Mouse (Mus musculus) urinary bladder, adult 18-20 months (tissue): Measurements from ENCODE around the gene Pi16.
"Not testable (repeated sequence)": the region's sequence is repeated elsewhere in the genome, so short reads cannot be mapped to it uniquely, and the experiment has no call there.

Experiments used
- DNase-seq, 2 experiments: peaks; one replicate each; pipeline ENCODE4 v3.0.0; 2022; ENCODE audit warnings: low spot score in 2 of 2, mixed read lengths in 2 of 2

Pi16 gene

GRCm38 (mm10) chr17:29317380-29317779 lies at the start of gene Pi16:
Pi16 (plus strand) TSS chr17:29317680.
- DNase-seq = not testable (repeated sequence)

GRCm38 (mm10) chr17:29267931-29268681 lies 49.4 kb upstream of the Pi16 start:
- DNase-seq = peak; percentile 25 to 59

- peak; percentile 82 to 92 for DNase-seq
Observed at GRCm38 (mm10) chr17:29268682-29269348, 48.7 kb upstream of the Pi16 start, which contains the start of gene BC004004. BC004004 (plus strand) TSS chr17:29268788.

DNA sequence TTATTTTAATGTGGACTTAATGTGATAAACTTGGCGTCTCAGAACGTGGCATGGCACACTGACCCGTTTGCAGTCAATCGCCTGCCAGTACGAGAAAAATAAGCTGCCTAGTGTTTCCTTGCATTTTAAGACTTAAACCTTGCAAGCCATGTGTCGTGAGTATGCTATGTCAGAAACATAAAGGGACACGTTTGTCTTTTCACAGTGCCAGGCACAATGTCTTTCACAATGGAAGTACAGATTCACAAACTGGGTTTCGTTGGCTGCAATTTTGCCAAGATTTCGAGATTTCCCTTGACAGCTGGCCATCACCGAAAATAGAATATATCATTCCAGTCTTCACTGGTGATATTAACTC lies 48.2 kb upstream of the Pi16 start:
- DNase-seq = no peak

GRCm38 (mm10) chr17:29270148-29270698 lies 47.3 kb upstream of the Pi16 start:
- no peak for DNase-seq

DNA sequence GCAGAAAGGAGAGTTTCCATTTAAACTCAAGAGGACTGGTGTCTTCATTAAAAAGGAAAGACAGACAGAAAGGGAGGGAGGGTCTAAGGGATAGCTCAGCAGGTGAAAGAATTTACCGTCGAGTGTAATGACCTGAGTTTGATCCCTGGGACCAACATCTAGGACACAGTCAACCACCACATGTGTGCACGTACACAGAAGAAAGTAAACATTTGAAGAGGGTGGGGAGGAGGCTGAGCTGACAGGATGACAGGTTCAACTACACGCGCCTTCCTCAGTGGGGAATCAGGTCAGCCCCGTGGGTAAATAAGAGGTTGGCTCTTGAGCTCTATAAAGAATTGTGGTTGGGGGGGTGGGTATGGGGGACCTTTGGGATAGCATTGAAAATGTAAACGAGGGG lies 44.3 kb upstream of the Pi16 start:
- no peak for DNase-seq

DNA sequence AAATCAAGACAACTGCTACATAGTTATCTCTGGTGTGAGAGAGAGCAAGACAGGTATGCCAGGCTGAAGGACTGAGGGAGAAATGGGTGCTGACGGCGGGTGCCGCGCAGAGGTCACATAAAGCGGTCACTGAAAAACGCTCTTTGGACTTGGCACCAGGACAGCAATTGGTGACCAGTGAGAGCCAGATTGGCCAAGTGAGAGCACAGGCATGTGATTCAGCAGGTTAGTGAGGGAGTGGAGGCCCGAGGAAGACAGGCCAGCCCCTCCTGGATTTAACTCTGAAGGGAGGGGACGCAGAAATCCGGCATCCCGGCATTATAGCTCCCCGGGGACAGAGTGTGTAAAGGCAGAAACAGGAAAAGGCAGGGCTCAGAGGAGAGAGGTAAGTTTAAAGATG lies 43.6 kb upstream of the Pi16 start:
- peak in 1 of 2 experiments; percentile 23 for DNase-seq

DNA sequence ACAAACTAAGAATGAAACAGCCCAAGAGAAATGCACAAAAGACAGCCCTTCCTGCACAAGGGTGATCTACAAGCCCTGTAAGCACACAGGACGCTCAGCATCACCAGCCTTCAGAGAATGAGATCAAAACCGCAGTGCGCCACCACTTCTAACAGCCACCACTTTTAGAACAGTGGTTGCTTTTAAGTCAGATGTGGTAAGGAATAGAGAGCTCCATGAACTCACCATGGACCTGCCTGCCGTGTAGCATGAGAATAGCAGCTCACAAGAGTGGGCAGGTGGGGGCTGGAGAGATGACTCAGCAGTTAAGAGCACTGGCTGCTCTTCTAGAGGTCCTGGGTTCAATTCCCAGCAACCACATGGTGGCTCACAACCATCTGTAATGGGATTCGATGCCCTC lies 37.1 kb upstream of the Pi16 start:
- DNase-seq = no peak

GRCm38 (mm10) chr17:29281541-29281940 lies 35.9 kb upstream of the Pi16 start:
- no peak for DNase-seq

GRCm38 (mm10) chr17:29282216-29282952 lies 35.1 kb upstream of the Pi16 start:
- no peak for DNase-seq

GRCm38 (mm10) chr17:29291793-29292192 lies 25.7 kb upstream of the Pi16 start:
- DNase-seq = no peak

DNA sequence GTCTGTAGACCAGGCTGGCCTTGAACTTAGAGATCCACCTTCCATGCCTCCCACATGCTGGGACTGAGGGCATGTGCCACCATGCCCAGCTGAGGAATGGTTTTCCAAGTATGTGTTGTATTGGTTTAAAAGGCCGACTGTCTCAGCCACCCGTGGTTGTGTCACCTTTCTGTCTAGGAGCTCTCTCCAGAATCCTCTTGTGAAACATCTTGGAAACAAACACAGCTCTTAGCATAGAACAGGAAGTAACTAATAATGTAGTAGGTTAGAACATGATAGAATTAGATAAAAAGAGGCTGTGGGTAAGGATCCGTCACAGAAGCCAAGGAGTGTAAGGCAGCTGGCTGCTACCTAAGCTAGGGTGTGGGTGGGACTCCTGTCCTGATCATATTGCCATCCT lies 24.5 kb upstream of the Pi16 start:
- no peak for DNase-seq

- no peak for DNase-seq
Observed at GRCm38 (mm10) chr17:29293807-29294605, 23.5 kb upstream of the Pi16 start.

GRCm38 (mm10) chr17:29295835-29296234 lies 21.6 kb upstream of the Pi16 start:
- DNase-seq = no peak

- no peak for DNase-seq
Observed at GRCm38 (mm10) chr17:29297321-29297720, 20.2 kb upstream of the Pi16 start.

GRCm38 (mm10) chr17:29297813-29298212 lies 19.7 kb upstream of the Pi16 start:
- DNase-seq = no peak

- no peak for DNase-seq
Observed at GRCm38 (mm10) chr17:29299282-29299681, 18.2 kb upstream of the Pi16 start.

DNA sequence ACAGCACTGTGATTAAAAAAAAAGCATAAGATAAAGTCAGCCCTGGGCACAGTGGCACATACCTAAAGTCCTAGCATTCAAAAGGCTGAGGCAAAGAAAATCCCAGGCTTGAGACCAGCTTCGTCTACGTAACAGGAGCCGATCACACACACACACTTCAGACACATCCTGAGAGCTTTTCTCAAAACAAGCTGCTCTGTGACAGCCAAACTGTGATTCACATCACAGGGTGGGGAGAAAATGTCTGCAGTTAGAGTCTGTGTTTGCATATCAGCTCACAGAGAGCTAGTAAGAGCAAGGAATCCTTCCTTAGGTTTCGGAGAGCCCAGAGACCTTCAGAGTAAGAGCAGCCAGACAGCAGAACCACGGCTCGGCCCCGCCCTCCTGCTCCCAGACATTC lies 16.6 kb upstream of the Pi16 start:
- no peak for DNase-seq

GRCm38 (mm10) chr17:29301421-29301820 lies 16.1 kb upstream of the Pi16 start:
- DNase-seq = no peak

- DNase-seq = no peak
Observed at GRCm38 (mm10) chr17:29302149-29302548, 15.3 kb upstream of the Pi16 start.

- no peak for DNase-seq
Observed at GRCm38 (mm10) chr17:29303087-29303486, 14.4 kb upstream of the Pi16 start.

GRCm38 (mm10) chr17:29303856-29304255 lies 13.6 kb upstream of the Pi16 start:
- no peak for DNase-seq
